Mouse (Mus musculus): ENCODE measurements around the gene Zc3h4. TPM values are rescaled to one million over a fixed set of nuclear protein-coding genes. Genes with fewer than 3 reads are reported as not detected.

The Zc3h4 gene
- polyA plus RNA-seq (2012; rRNA removed; ENCODE audit: low replicate concordance): 33.2 and 54.9 TPM in 2 replicates

DNA sequence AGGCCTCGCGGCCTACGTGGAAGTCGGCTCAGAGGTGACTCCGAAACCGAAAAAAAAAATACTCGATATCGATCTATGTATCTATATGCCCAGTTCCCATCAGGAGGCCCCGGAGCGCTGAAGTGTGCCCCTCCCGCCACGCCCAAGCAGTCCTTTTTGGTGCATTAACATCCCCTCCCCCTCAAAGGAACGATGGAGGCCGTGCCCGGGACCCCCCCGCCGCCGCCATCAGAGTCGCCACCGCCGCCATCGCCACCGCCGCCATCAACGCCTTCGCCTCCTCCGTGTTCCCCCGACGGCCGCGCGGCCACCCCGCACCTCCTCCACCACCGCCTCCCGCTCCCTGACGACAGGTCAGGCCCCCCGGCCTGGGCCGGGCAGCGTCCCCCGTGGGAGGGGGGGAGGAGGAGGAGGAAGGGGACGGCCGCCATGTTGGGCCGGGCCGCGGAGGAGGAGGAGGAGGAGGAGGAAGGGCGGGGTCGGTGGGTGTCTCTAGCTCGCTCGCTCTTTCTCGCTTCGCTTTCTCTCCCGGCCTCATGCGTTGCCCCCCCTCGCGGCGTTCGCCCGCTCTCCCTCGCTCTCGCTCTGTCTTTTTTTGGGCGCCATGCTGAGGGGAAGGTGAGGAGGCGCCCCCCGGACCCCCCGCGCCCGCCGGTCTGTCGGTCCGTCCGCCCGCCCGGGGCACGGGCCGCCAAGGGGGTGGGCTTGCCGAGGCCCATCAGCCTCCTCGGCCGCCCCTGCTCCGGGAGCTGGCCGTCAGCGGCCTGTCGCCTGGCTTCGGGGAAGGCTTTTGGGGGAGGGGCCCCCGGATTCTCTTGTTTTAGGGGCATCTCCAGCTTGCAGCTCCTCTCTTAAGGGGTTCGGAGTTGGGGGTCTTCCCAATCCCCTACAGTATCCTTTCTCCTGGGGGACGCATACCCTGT, at the start of gene Zc3h4:
Gene Zc3h4 (plus strand): TSS at position 222 of the 923 bp plus-strand sequence.

DNA sequence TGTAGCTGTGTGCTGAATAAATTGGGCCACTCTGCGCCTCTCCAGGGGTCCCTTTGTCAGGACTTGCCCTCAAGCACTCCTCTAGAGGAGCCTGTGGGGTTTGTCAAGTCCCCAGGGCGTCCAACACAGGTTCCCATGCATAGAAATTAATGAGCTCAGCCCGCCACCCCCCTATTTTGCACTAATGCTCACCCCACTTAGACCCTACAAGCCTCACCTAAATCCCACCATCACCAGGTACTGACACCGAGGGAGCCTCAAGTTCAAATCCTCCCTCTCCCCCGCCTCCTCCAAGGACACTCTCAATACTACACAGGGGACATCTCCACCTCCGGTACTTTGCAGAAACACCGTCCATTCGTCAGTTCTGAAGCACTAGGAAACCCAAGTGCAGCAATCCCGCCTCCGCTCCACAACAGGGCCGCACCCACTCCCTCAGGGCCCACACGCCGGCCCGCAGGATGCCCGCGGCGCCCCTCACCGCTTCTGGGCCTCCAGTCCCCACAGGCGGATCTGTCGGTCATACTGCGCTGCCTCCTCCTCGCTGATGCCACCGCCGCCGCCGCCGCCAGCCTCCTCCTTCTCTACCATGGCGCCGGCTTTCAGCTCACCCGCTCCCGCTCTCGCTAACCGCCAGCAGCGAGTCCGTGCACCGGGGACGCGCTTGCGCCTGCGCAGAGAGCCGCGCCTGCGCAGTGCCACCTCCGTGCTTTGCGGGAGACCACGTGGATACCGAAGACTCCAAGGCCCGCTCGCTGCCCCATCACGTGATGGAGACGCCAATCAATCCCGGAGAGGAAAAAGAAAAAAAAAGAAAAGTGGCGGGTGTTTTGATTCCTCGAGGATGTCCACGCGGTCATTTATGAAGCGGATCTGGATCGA, 13.3 kb upstream of the Zc3h4 start, which contains the start of gene Sae1:
Gene Sae1 (minus strand): TSS at position 647 of the 882 bp plus-strand sequence.

DNA sequence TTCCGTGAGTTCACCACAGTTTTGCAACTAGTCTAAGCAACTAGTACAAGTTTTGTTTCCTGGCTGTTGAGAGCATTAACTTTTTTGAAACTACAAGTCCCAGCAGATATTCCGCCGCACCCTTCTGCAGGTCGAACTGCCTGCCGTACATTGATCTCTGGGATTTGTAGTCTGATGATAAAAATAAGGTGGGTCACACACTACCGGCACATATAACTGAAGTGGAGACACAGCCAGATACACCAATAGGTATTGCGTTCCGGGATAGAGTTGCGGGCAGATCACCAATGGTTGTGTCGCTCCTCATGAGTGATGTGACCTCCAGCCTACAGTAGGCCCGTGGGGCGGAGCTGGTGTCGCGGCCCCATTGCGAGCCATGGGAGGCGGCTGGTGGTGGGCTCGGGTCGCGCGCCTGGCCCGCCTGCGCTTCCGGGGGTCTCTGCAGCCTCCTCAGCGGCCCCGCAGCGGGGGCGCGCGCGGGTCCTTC, 51.9 kb downstream of the Zc3h4 start, which contains the start of gene Tmem160:
Gene Tmem160 (plus strand): TSS at position 193 of the 487 bp plus-strand sequence.

DNA sequence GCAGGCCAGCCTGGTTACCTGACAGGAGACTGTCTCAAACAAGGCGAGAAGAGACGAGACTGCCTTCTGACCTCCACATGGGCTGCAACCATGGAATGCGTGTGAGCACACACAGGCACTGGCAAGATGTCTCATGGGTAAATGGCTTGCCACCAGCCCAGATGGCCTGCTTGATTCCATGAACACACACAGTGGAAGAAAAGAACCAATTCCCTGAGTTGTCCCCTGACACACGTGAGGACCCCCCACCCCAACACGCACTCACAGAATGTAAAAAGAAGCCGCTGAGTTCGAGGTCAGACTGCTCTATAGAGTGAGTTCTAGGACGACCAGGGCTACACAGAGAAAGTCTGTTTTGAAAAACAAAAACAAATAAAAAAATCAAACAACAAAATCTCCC, 76.9 kb downstream of the Zc3h4 start, which contains the start of gene Npas1:
Gene Npas1 (minus strand): TSS at position 101 of the 400 bp plus-strand sequence.

Other genes with a start within 250 kb of the Zc3h4 start
- gene Meis3, start 225.8 kb upstream of the Zc3h4 start, polyA plus RNA-seq (2012; rRNA removed; ENCODE audit: low replicate concordance): 30.5 and 61.0 TPM in 2 replicates
- 30.6 and 48.4 TPM in 2 replicates for gene Dhx34, start 178.9 kb upstream of the Zc3h4 start, polyA plus RNA-seq (2012; rRNA removed; ENCODE audit: low replicate concordance)
- 2.2 and 2.4 TPM in 2 replicates for gene C5ar2, start 156.8 kb upstream of the Zc3h4 start, polyA plus RNA-seq (2012; rRNA removed; ENCODE audit: low replicate concordance)
- gene C5ar1, start 141.4 kb upstream of the Zc3h4 start, polyA plus RNA-seq (2012; rRNA removed; ENCODE audit: low replicate concordance): 24.8 and 42.3 TPM in 2 replicates
- gene Inafm1, start 127.3 kb upstream of the Zc3h4 start, polyA plus RNA-seq (2012; rRNA removed; ENCODE audit: low replicate concordance): 26.4 and 112 TPM in 2 replicates
- gene Ccdc9, start 114.1 kb upstream of the Zc3h4 start, polyA plus RNA-seq (2012; rRNA removed; ENCODE audit: low replicate concordance): 24.1 and 26.8 TPM in 2 replicates
- 19.3 and 130 TPM in 2 replicates for gene Bbc3, start 92.5 kb upstream of the Zc3h4 start, polyA plus RNA-seq (2012; rRNA removed; ENCODE audit: low replicate concordance)
- gene Sae1, start 13.1 kb upstream of the Zc3h4 start, polyA plus RNA-seq (2012; rRNA removed; ENCODE audit: low replicate concordance): 17.2 and 33.4 TPM in 2 replicates
- gene Tmem160, start 51.9 kb downstream of the Zc3h4 start, polyA plus RNA-seq (2012; rRNA removed; ENCODE audit: low replicate concordance): 107 and 246 TPM in 2 replicates
- gene Npas1, start 76.8 kb downstream of the Zc3h4 start, polyA plus RNA-seq (2012; rRNA removed; ENCODE audit: low replicate concordance): not detected in 2 replicates
- 20.1 and 23.3 TPM in 2 replicates for gene Arhgap35, start 214.1 kb downstream of the Zc3h4 start, polyA plus RNA-seq (2012; rRNA removed; ENCODE audit: low replicate concordance)